Mouse (Mus musculus): Measurements from ENCODE around the gene Psma6.
"Not testable (repeated sequence)": the region's sequence is repeated elsewhere in the genome, so short reads cannot be mapped to it uniquely, and the experiment has no call there.

Gene Psma6

GRCm38 (mm10) chr12:55384023-55384749 is at the start of gene Psma6:
TSS of gene Psma6 (plus strand) at chr12:55384222.
- no peak for DNase-seq (ENCODE audit: low spot score)

GRCm38 (mm10) chr12:55338490-55338889 is 45.5 kb upstream of the Psma6 start:
- DNase-seq (ENCODE audit: low spot score) = not testable (repeated sequence)

GRCm38 (mm10) chr12:55343045-55343444 is 41.0 kb upstream of the Psma6 start:
- DNase-seq (ENCODE audit: low spot score) = not testable (repeated sequence)

GRCm38 (mm10) chr12:55343998-55344397 is 40.0 kb upstream of the Psma6 start:
- DNase-seq (ENCODE audit: low spot score) = no peak

- no peak for DNase-seq (ENCODE audit: low spot score)
These were observed 39.4 kb upstream of the Psma6 start for GRCm38 (mm10) chr12:55344583-55344982.

GRCm38 (mm10) chr12:55353423-55353822 is 30.6 kb upstream of the Psma6 start:
- DNase-seq (ENCODE audit: low spot score) = peak; percentile 43

GRCm38 (mm10) chr12:55354904-55355303 is 29.1 kb upstream of the Psma6 start:
- peak; percentile 67 for DNase-seq (ENCODE audit: low spot score)

GRCm38 (mm10) chr12:55357303-55357702 is 26.7 kb upstream of the Psma6 start:
- no peak for DNase-seq (ENCODE audit: low spot score)

GRCm38 (mm10) chr12:55360929-55361328 is 23.1 kb upstream of the Psma6 start:
- DNase-seq (ENCODE audit: low spot score) = peak; percentile 14

GRCm38 (mm10) chr12:55365083-55365482 is 18.9 kb upstream of the Psma6 start:
- DNase-seq (ENCODE audit: low spot score) = no peak

- no peak for DNase-seq (ENCODE audit: low spot score)
These were observed 11.5 kb upstream of the Psma6 start for GRCm38 (mm10) chr12:55372424-55373055.

GRCm38 (mm10) chr12:55376956-55377609 is 6.9 kb upstream of the Psma6 start:
- DNase-seq (ENCODE audit: low spot score) = no peak

GRCm38 (mm10) chr12:55377610-55377980 is 6.4 kb upstream of the Psma6 start:
- DNase-seq (ENCODE audit: low spot score) = no peak

GRCm38 (mm10) chr12:55384826-55385225 is 804 bp downstream of the Psma6 start:
- no peak for DNase-seq (ENCODE audit: low spot score)

- DNase-seq (ENCODE audit: low spot score) = peak; percentile 44
These were observed 1.9 kb downstream of the Psma6 start for GRCm38 (mm10) chr12:55385931-55386330.

- DNase-seq (ENCODE audit: low spot score) = no peak
These were observed 2.4 kb downstream of the Psma6 start for GRCm38 (mm10) chr12:55386456-55386855.

GRCm38 (mm10) chr12:55387083-55387787 is 3.2 kb downstream of the Psma6 start:
- DNase-seq (ENCODE audit: low spot score) = no peak

- no peak for DNase-seq (ENCODE audit: low spot score)
These were observed 3.9 kb downstream of the Psma6 start for GRCm38 (mm10) chr12:55387788-55388465.

GRCm38 (mm10) chr12:55388478-55388877 is 4.5 kb downstream of the Psma6 start:
- DNase-seq (ENCODE audit: low spot score) = peak; percentile 71

GRCm38 (mm10) chr12:55389132-55390081 is 5.4 kb downstream of the Psma6 start:
- peak; percentile 31 for DNase-seq (ENCODE audit: low spot score)

- DNase-seq (ENCODE audit: low spot score) = no peak
These were observed 8.1 kb downstream of the Psma6 start for GRCm38 (mm10) chr12:55392120-55392519.

All from lung, postnatal 25 days (tissue).